Mouse (Mus musculus) C2C12 (cell line): ENCODE measurements around the gene Spout1.

Source experiments
- CEBPB ChIP-seq: IDR thresholded peaks from one replicate; pipeline ENCODE4 v1.6.1; 2011; ENCODE audit warnings: low read depth, mild to moderate bottlenecking, control low read depth, moderate library complexity
- CTCF ChIP-seq: IDR thresholded peaks from one replicate; pipeline ENCODE4 v1.5.1; 2011; ENCODE audit not compliant: control insufficient read depth, insufficient read depth, insufficient read length

DNA sequence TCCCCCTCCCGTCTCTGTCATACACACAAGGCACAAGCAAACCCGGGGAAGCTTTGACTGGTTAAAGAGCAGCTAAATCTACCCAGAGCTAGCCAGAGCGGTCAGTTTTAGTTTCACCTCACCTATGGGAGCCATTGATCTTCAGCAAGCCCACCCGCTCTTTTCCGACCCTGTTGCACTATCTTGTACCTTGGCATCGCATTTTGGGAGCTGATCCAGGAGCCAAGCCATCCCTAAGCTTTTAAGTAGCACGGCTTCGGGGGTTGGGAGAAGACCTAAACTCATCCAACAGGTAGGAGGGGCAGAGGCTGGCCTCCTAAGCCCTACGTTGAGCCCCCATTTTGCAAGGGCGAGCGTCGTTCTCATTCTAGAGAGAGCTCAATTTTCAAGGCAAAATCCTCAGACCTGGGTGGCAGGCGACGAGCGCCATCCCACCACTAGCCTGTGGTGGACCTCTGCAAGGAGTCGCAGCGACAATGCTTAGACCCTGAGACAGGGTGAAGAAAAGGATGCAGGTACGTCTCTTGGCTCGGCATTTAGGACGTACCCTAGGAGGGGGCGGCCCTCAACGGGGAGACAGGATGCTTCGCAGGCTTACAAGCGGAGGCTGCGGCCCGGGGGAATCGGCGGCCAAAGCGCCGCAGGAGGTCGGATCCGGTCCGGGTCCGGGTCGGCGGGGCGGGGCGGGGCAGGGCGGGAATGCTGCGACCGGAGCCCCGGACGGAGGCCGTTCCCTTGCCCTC, 54.4 kb downstream of the Spout1 start:
- TF ChIP-seq CTCF (no peak), CEBPB (no peak)
